Mouse (Mus musculus) stomach, embryonic 16.5 days (tissue): ENCODE data around the gene Sorbs2. TPM values are rescaled to one million over a fixed set of nuclear protein-coding genes. Genes with fewer than 3 reads are reported as not detected.
A peak's percentile ranks its signal among the peaks of the same experiment; 100 is the strongest.

Experiments
- ATAC-seq: fragments of 200-750 bp; cut with Nextera tagmentation; 2 replicates; pipeline ENCODE4 v1.8.0; 2017; ENCODE audit warnings: moderate number of reproducible peaks, moderate TSS enrichment; ENCODE audit not compliant: insufficient read depth, low FRiP score
- H3K27ac ChIP-seq: fragments of 300-500 bp; sonication (generic); 2 replicates; pipeline ENCODE4 v1.5.1; 2014; ENCODE audit warnings: low read length
- H3K27me3 ChIP-seq: fragments of 300-500 bp; sonication (generic); 2 replicates; pipeline ENCODE4 v1.6.1; 2014; ENCODE audit warnings: low read length, control low read depth, mixed read lengths; ENCODE audit not compliant: control insufficient read depth, insufficient read depth
- H3K36me3 ChIP-seq: fragments of 300-500 bp; sonication (generic); 2 replicates; pipeline ENCODE4 v1.6.1; 2014; ENCODE audit warnings: low read length; ENCODE audit not compliant: control insufficient read depth, insufficient read depth
- H3K4me1 ChIP-seq: fragments of 300-500 bp; sonication (generic); 2 replicates; pipeline ENCODE4 v1.6.1; 2014; ENCODE audit warnings: low read length, control low read depth, mixed read lengths; ENCODE audit not compliant: control insufficient read depth, insufficient read depth
- H3K4me2 ChIP-seq: fragments of 300-500 bp; sonication (generic); 2 replicates; pipeline ENCODE4 v1.6.1; 2014; ENCODE audit warnings: low read depth, low read length, mixed read lengths
- H3K4me3 ChIP-seq: fragments of 300-500 bp; sonication (generic); replicated peaks from 2 replicates; pipeline ENCODE4 v1.5.1; 2014; ENCODE audit warnings: mild to moderate bottlenecking, low read length
- H3K9ac ChIP-seq: fragments of 300-500 bp; sonication (generic); 2 replicates; pipeline ENCODE4 v1.6.1; 2014; ENCODE audit warnings: low read length
- H3K9me3 ChIP-seq: fragments of 300-500 bp; sonication (generic); replicated peaks from 2 replicates; pipeline ENCODE4 v1.6.1; 2016; ENCODE audit warnings: low read length, control low read depth; ENCODE audit not compliant: control insufficient read depth
- WGBS: fragments of 180-500 bp; shearing (Covaris S2); extraction: QIAGEN DNeasy Blood & Tissue Kit; methylation state at CpG from one replicate; pipeline ENCODE4 v1.1.7; 2014; 5-methylcytosine and 5-hydroxymethylcytosine counted together
- polyA plus RNA-seq: library from polyadenylated mRNA; unstranded; fragments of >200 nt; fragmentation: Nextera tagmentation; extraction: Ambion mirVana; gene quantifications from 2 replicates; pipeline ENCODE4 v1.2.1, GENCODE M21; 2015

Sorbs2 gene
- polyA plus RNA-seq, 1 experiment from 2014 or later: 28.3 TPM

DNA sequence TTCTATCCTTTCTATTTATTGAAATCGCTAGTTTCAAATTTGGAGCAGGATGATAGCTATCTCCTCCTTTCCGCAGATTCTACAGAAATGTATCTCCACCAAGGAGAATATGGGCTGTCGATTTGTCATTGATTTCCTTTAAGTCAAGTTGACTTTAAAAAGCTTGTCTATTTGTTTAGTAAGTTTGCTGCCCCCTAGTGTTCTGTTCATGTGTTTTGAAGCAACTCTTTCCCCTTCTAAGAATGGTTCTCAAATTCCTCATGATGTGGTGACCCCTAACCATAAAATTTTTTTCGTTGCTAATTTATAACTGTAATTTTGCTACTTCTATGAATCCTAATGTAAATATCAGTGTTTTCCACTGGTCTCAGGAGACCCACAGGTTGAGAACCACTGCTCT, 273.0 kb downstream of the Sorbs2 start:
- WGBS: 44% methylated on average over 4 of the region's 4 CpGs
- no peaks in the 10 kb centered on the region for H3K4me1 ChIP-seq
- H3K36me3 ChIP-seq: no peaks in the 10 kb centered on the region
- no peak overlapping the region for H3K27ac ChIP-seq
- no peak overlapping the region for H3K4me2 ChIP-seq
- no peak overlapping the region for H3K4me3 ChIP-seq
- ATAC-seq: no peak
- no peaks in the 10 kb centered on the region for H3K9me3 ChIP-seq
- H3K27me3 ChIP-seq: no peaks in the 10 kb centered on the region
- no peak overlapping the region for H3K9ac ChIP-seq

- H3K27ac ChIP-seq: no peak overlapping the region
- no peaks in the 10 kb centered on the region for H3K4me1 ChIP-seq
- 83% methylated on average over 3 of the region's 3 CpGs for WGBS
- H3K9ac ChIP-seq: no peak overlapping the region
- ATAC-seq: no peak
- no peak overlapping the region for H3K4me3 ChIP-seq
- H3K4me2 ChIP-seq: no peak overlapping the region
- no peaks in the 10 kb centered on the region for H3K27me3 ChIP-seq
- H3K36me3 ChIP-seq: no peaks in the 10 kb centered on the region
- no peaks in the 10 kb centered on the region for H3K9me3 ChIP-seq
These were observed 281.0 kb downstream of the Sorbs2 start for GRCm38 (mm10) chr8:45788610-45789009.

- no peak overlapping the region for H3K4me3 ChIP-seq
- H3K9ac ChIP-seq: no peak overlapping the region
- ATAC-seq: no peak
- H3K4me2 ChIP-seq: no peak overlapping the region
- no peaks in the 10 kb centered on the region for H3K27me3 ChIP-seq
- no peaks in the 10 kb centered on the region for H3K9me3 ChIP-seq
- no peak overlapping the region for H3K27ac ChIP-seq
- no peaks in the 10 kb centered on the region for H3K4me1 ChIP-seq
- H3K36me3 ChIP-seq: no peaks in the 10 kb centered on the region
- 86% methylated on average over 14 of the region's 14 CpGs for WGBS
These were observed 287.3 kb downstream of the Sorbs2 start for GRCm38 (mm10) chr8:45794847-45795246.

DNA sequence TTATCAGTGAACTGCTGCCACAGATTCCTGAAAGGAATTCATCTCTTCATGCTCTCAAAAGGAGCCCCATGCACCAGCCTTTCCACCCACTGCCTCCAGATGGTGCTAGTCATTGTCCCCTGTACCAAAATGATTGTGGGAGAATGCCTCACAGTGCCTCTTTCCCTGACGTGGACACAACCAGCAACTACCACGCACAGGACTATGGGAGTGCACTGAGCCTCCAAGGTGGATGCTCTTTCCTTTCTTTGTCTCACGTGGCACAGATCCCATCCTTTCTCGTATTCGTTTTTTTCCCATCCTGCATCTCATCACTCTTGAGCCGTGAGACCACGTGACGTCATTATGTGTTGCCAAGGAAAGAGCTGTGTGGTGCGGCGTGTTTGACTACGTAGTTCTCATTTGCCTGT, 288.7 kb downstream of the Sorbs2 start:
- Histone ChIP-seq H3K4me3 (no peak overlapping the region; the same call in 1 of the 2 replicates), H3K4me2 (peak overlapping the region; percentile 9; the same call in 1 of the 2 replicates), H3K4me1 (no peaks in the 10 kb centered on the region), H3K9ac (no peak overlapping the region), H3K27me3 (no peaks in the 10 kb centered on the region), H3K27ac (no peak overlapping the region), H3K36me3 (no peaks in the 10 kb centered on the region), H3K9me3 (no peaks in the 10 kb centered on the region)
- 57% methylated on average over 11 of the region's 11 CpGs for WGBS
- 0 out of 2 replicates have a peak, but pooled peaks have one; percentile 44 for ATAC-seq

DNA sequence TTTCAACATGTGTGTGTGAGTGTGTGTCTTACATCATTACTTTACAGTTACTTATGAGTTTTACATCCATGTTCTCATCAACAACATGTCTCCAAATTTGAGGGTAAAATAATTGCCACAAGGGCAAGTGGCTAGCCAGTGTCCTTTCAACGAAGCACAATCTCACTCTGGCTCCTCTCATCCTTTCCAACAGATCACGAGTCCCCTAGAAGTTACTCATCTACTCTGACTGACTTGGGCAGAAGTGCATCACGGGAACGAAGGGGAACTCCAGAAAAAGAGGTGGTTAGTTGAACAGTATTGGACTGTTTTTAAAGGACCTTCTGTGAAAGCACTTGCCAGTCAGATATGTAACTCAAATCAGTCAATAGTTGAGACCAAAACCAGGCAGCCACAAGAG, 291.9 kb downstream of the Sorbs2 start:
- no peak overlapping the region for H3K4me2 ChIP-seq
- H3K27me3 ChIP-seq: no peaks in the 10 kb centered on the region
- WGBS: 83% methylated on average over 4 of the region's 4 CpGs
- H3K4me3 ChIP-seq: no peak overlapping the region
- H3K36me3 ChIP-seq: no peaks in the 10 kb centered on the region
- no peaks in the 10 kb centered on the region for H3K4me1 ChIP-seq
- H3K9ac ChIP-seq: no peak overlapping the region
- no peak for ATAC-seq
- no peaks in the 10 kb centered on the region for H3K9me3 ChIP-seq
- no peak overlapping the region for H3K27ac ChIP-seq

DNA sequence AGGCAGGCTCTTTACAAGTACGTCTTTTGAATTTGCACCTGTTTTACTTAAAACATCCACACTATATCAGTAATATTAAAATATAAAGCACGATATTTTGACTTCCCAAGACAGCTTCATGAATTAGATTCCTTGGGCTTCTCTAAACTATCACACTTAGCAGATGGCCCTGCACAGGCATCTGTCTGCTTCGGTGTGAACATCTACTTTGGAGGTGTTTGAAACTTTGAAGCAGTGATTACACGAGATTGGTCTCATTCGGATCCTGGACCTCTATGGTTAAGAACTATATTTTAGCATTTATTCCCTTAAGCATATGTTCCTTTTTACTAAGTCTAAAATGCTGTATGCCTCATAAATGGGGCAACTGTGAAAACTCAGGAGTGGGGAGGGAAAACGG, 301.0 kb downstream of the Sorbs2 start:
- Histone ChIP-seq H3K27ac (no peak overlapping the region), H3K4me1 (no peaks in the 10 kb centered on the region), H3K36me3 (no peaks in the 10 kb centered on the region), H3K9me3 (no peaks in the 10 kb centered on the region), H3K4me3 (no peak overlapping the region), H3K9ac (no peak overlapping the region), H3K4me2 (no peak overlapping the region), H3K27me3 (no peaks in the 10 kb centered on the region)
- WGBS: 87% methylated on average over 6 of the region's 6 CpGs
- ATAC-seq: no peak

DNA sequence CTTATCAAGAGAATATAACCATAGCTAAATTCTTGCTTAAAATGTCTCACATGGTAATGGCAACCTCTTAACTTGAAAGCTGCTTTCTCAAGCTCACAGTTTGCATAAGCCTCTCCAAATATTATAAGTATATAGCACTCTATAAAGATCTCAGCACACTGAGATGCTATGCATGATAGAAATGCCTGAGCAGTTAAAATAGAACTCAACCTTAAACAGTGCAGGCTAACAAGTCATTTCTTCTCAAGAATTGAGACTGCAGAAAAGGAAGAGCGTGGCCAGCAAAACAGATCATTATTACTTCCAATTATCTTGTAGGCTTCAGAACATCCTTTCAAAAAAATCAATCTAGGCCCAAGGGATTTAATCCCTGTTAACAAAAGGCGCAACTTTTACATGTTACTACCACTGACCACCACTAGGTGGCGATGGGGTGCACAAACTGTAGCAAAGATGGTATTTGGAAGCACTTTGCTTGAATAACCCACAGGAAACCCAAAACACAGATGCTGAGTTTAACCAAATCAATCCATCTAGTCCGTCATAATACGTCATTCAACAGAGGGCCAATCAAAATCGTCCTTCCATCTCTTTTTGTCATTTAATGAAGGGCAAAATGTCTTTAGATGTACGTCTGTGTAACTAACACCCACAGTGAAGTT, 309.3 kb downstream of the Sorbs2 start:
- Histone ChIP-seq H3K9me3 (no peaks in the 10 kb centered on the region), H3K27ac (no peak overlapping the region), H3K4me3 (no peak overlapping the region), H3K4me1 (peaks cover under 1% of the 10 kb centered on the region; the same call in 1 of the 2 replicates), H3K9ac (no peak overlapping the region), H3K36me3 (no peaks in the 10 kb centered on the region), H3K4me2 (no peak overlapping the region), H3K27me3 (no peaks in the 10 kb centered on the region)
- WGBS: 27% methylated on average over 7 of the region's 7 CpGs
- ATAC-seq: no peak

GRCm38 (mm10) chr8:45821650-45822049, 314.1 kb downstream of the Sorbs2 start:
- H3K27me3 ChIP-seq: no peaks in the 10 kb centered on the region
- H3K27ac ChIP-seq: peak overlapping the region; percentile 87

GRCm38 (mm10) chr8:45829985-45830548, 322.5 kb downstream of the Sorbs2 start:
- Histone ChIP-seq H3K27me3 (no peaks in the 10 kb centered on the region), H3K4me1 (no peaks in the 10 kb centered on the region), H3K9ac (no peak overlapping the region), H3K4me3 (no peak overlapping the region), H3K36me3 (no peaks in the 10 kb centered on the region), H3K4me2 (no peak overlapping the region), H3K9me3 (no peaks in the 10 kb centered on the region), H3K27ac (no peak overlapping the region)
- no peak for ATAC-seq
- 73% methylated on average over 2 of the region's 2 CpGs for WGBS

More at GRCm38 (mm10) chr8:45821650-45822049, 314.1 kb downstream of the Sorbs2 start:
- Histone ChIP-seq H3K9ac (no peak overlapping the region), H3K4me3 (no peak overlapping the region), H3K9me3 (no peaks in the 10 kb centered on the region), H3K36me3 (no peaks in the 10 kb centered on the region), H3K4me2 (no peak overlapping the region), H3K4me1 (peaks cover 3% of the 10 kb centered on the region; the same call in 1 of the 2 replicates)
- ATAC-seq: peak; percentile 60; the same call in 1 of the 2 replicates
- 47% methylated on average over 5 of the region's 5 CpGs for WGBS
